Mouse (Mus musculus) kidney, postnatal 0 days (tissue): ENCODE measurements around the gene Fbxo42. TPM values are rescaled to one million over a fixed set of nuclear protein-coding genes. Genes with fewer than 3 reads are reported as not detected.

Experiments
- ATAC-seq: fragments of 200-750 bp; cut with Nextera tagmentation; replicated peaks from 2 replicates; pipeline ENCODE4 v1.8.0; 2017; ENCODE audit warnings: low read depth, moderate number of reproducible peaks, moderate TSS enrichment, moderate library complexity; ENCODE audit not compliant: low FRiP score
- DNase-seq: peaks from one replicate; pipeline ENCODE4 v3.0.0-alpha.2; 2016; ENCODE audit warnings: low spot score
- H3K27ac ChIP-seq: fragments of 300-500 bp; sonication (generic); 2 replicates; pipeline ENCODE4 v1.5.1; 2014; ENCODE audit warnings: mild to moderate bottlenecking
- H3K27me3 ChIP-seq: fragments of 300-500 bp; sonication (generic); 2 replicates; pipeline ENCODE4 v1.6.1; 2014; ENCODE audit warnings: low read length, mixed read lengths; ENCODE audit not compliant: insufficient read depth
- H3K36me3 ChIP-seq: fragments of 300-500 bp; sonication (generic); 2 replicates; pipeline ENCODE4 v1.6.1; 2014; ENCODE audit warnings: low read length, mixed read lengths; ENCODE audit not compliant: insufficient read depth
- H3K4me1 ChIP-seq: fragments of 300-500 bp; sonication (generic); replicated peaks from 2 replicates; pipeline ENCODE4 v1.6.1; 2014; ENCODE audit warnings: antibody characterized with exemption, low read length, mixed read lengths; ENCODE audit not compliant: insufficient read depth
- H3K4me2 ChIP-seq: fragments of 300-500 bp; sonication (generic); 2 replicates; pipeline ENCODE4 v1.6.1; 2014; ENCODE audit warnings: mild to moderate bottlenecking, low read length, moderate library complexity, mixed read lengths
- H3K4me3 ChIP-seq: fragments of 300-500 bp; sonication (generic); replicated peaks from 2 replicates; pipeline ENCODE4 v1.5.1; 2014; ENCODE audit warnings: low read depth, low read length
- H3K9ac ChIP-seq: fragments of 300-500 bp; sonication (generic); 2 replicates; pipeline ENCODE4 v1.6.1; 2014; ENCODE audit warnings: low read depth, low read length
- H3K9me3 ChIP-seq: fragments of 300-500 bp; sonication (generic); replicated peaks from 2 replicates; pipeline ENCODE4 v1.6.1; 2016; ENCODE audit warnings: low read length, inconsistent platforms, mixed read lengths
- CTCF ChIP-seq: IDR thresholded peaks from 2 replicates; pipeline ENCODE4 v1.5.1; 2016; ENCODE audit warnings: antibody characterized with exemption, low read depth, mild to moderate bottlenecking, moderate library complexity
- WGBS: fragments of 180-500 bp; shearing (Covaris S2); extraction: QIAGEN DNeasy Blood & Tissue Kit; methylation state at CpG from one replicate; pipeline ENCODE4 v1.1.7; 2014; 5-methylcytosine and 5-hydroxymethylcytosine counted together
- polyA plus RNA-seq: library from polyadenylated mRNA; unstranded; fragments of >200 nt; fragmentation: Nextera tagmentation; extraction: Ambion mirVana; gene quantifications from 2 replicates; pipeline ENCODE4 v1.2.1, GENCODE M21; 2015

Fbxo42 gene
- polyA plus RNA-seq, 1 experiment from 2014 or later, result 14.6 TPM

GRCm38 (mm10) chr4:141228687-141229086 lies 81.0 kb downstream of the Fbxo42 start:
- ATAC-seq, result no peak
- WGBS, result 80% methylated on average over 7 of the region's 7 CpGs
- H3K9ac ChIP-seq, result no peak overlapping the region

GRCm38 (mm10) chr4:141233196-141233595 lies 85.5 kb downstream of the Fbxo42 start:
- TF ChIP-seq CTCF, result no peak
- H3K9me3 ChIP-seq, result no peaks in the 10 kb centered on the region
- H3K36me3 ChIP-seq, result no peaks in the 10 kb centered on the region
- DNase-seq, result no peak
- H3K4me1 ChIP-seq, result no peaks in the 10 kb centered on the region
- 91% methylated on average over 4 of the region's 4 CpGs for WGBS
- H3K27me3 ChIP-seq, result no peaks in the 10 kb centered on the region
- no peak for ATAC-seq
- no peak overlapping the region for H3K4me2 ChIP-seq
- no peak overlapping the region for H3K27ac ChIP-seq
- H3K9ac ChIP-seq, result no peak overlapping the region
- no peak overlapping the region for H3K4me3 ChIP-seq

More at GRCm38 (mm10) chr4:141228687-141229086, 81.0 kb downstream of the Fbxo42 start:
- H3K36me3 ChIP-seq, result no peaks in the 10 kb centered on the region
- H3K4me1 ChIP-seq, result no peaks in the 10 kb centered on the region
- H3K4me2 ChIP-seq, result no peak overlapping the region
- no peak overlapping the region for H3K27ac ChIP-seq
- DNase-seq, result no peak
- H3K4me3 ChIP-seq, result no peak overlapping the region
- no peaks in the 10 kb centered on the region for H3K27me3 ChIP-seq
- H3K9me3 ChIP-seq, result no peaks in the 10 kb centered on the region
- TF ChIP-seq CTCF, result no peak

GRCm38 (mm10) chr4:141235537-141236111 lies 87.9 kb downstream of the Fbxo42 start:
- TF ChIP-seq CTCF, result no peak
- Histone ChIP-seq H3K4me2 (no peak overlapping the region), H3K4me3 (no peak overlapping the region), H3K9ac (no peak overlapping the region), H3K36me3 (no peaks in the 10 kb centered on the region), H3K9me3 (no peaks in the 10 kb centered on the region), H3K4me1 (peaks cover 10% of the 10 kb centered on the region), H3K27ac (no peak overlapping the region), H3K27me3 (no peaks in the 10 kb centered on the region)
- ATAC-seq (no peak), DNase-seq (no peak)
- WGBS, result 63% methylated on average over 6 of the region's 6 CpGs

- Histone ChIP-seq H3K27me3 (no peaks in the 10 kb centered on the region), H3K4me1 (peaks cover 16% of the 10 kb centered on the region), H3K9me3 (no peaks in the 10 kb centered on the region), H3K27ac (no peak overlapping the region), H3K36me3 (no peaks in the 10 kb centered on the region), H3K4me2 (no peak overlapping the region), H3K4me3 (no peak overlapping the region), H3K9ac (no peak overlapping the region)
- 76% methylated on average over 3 of the region's 3 CpGs for WGBS
- no peak for TF ChIP-seq CTCF
- DNase-seq (no peak), ATAC-seq (no peak)
Observed at GRCm38 (mm10) chr4:141236856-141237255, 89.1 kb downstream of the Fbxo42 start.

- DNase-seq, result no peak
- Histone ChIP-seq H3K4me2 (peak overlapping the region; percentile 73), H3K9me3 (no peaks in the 10 kb centered on the region), H3K36me3 (no peaks in the 10 kb centered on the region), H3K4me3 (peak overlapping the region; percentile 35), H3K27me3 (no peaks in the 10 kb centered on the region), H3K9ac (0 out of 2 replicates have a peak overlapping the region, but pooled peaks have one; percentile 40), H3K27ac (no peak overlapping the region), H3K4me1 (peaks cover 29% of the 10 kb centered on the region)
- 7% methylated on average over 20 of the region's 20 CpGs for WGBS
- ATAC-seq, result no peak
- no peak for TF ChIP-seq CTCF
Observed at GRCm38 (mm10) chr4:141238492-141239387, 91.0 kb downstream of the Fbxo42 start.

DNA sequence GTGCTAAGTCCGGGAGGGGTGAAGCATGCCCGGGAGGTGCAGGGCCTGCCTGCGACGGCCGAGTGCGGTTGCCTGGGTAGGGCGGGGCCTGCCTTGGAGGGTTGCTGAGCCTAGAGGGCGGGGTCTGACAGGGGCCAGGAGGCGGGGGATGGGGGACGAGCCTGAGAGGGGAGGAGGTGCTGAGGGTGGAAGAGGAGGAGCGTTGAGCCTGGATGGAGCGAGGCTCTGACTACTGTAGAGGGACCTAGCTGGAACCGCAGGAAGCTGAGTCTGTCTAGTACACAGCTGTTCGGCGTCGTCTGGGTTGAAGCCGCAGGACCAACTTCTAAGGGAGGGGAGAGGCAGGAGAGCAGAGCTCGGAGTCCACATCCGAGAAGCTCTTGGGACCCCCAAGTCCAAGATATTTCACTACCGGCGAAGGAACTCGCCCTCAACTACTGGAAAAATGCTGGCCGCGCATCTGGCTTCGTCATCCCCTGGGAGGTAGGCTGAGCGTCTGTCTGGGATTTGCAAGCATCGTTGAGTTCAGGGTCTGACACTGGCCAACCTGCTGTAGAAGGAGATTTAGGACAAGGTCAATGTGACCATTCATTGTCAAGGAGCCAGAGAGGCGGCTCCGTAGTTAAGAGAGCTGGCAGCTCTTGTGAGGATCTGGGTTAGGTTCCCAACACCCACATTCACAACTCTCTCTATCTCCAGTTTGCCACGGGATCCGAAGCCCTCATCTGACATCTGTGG lies 91.8 kb downstream of the Fbxo42 start, which contains the start of gene Arhgef19:
Gene Arhgef19 (plus strand): TSS at position 112 of the 738 bp plus-strand sequence.
- no peaks in the 10 kb centered on the region for H3K36me3 ChIP-seq
- peak; percentile 96 for DNase-seq
- H3K4me2 ChIP-seq, result peak within 1 kb of the TSS; percentile 73
- no peaks in the 10 kb centered on the region for H3K9me3 ChIP-seq
- WGBS, result under 1% methylated on average over 31 of the region's 31 CpGs
- ATAC-seq, result peak; percentile 92
- peaks cover 29% of the 10 kb centered on the region for H3K4me1 ChIP-seq
- H3K27me3 ChIP-seq, result no peaks in the 10 kb centered on the region
- H3K4me3 ChIP-seq, result peak within 1 kb of the TSS; percentile 35
- H3K27ac ChIP-seq, result peak within 1 kb of the TSS; percentile 71
- H3K9ac ChIP-seq, result peak within 1 kb of the TSS; percentile 40
- TF ChIP-seq CTCF, result no peak
